Mouse (Mus musculus): Measurements from ENCODE around the gene Ccdc107. TPM values are rescaled to one million over a fixed set of nuclear protein-coding genes. Genes with fewer than 3 reads are reported as not detected.

Ccdc107 gene
- polyA plus RNA-seq, 1 experiment from 2014 or later: 61.4 TPM

GRCm38 (mm10) chr4:43504269-43504668, 11.6 kb downstream of the Ccdc107 start:
- Histone ChIP-seq H3K27ac (ENCODE audit: low read depth) (no peak overlapping the region), H3K36me3 (ENCODE audit: insufficient read depth) (no peaks in the 10 kb centered on the region), H3K4me3 (ENCODE audit: low read depth, low read length) (no peak overlapping the region), H3K9ac (no peak overlapping the region), H3K4me1 (ENCODE audit: insufficient read depth) (peaks cover 4% of the 10 kb centered on the region; the same call in 1 of the 2 replicates), H3K4me2 (no peak overlapping the region), H3K27me3 (ENCODE audit: insufficient read depth, low read length) (no peaks in the 10 kb centered on the region), H3K9me3 (ENCODE audit: low read depth, low read length) (no peaks in the 10 kb centered on the region)
- TF ChIP-seq CTCF (IDR thresholded peaks at IDR 0.05; ENCODE audit: low read depth): no peak
- DNase-seq (no peak), ATAC-seq (ENCODE audit: insufficient read depth) (no peak)
- WGBS: 72% methylated on average over 4 of the region's 4 CpGs

- Histone ChIP-seq H3K9ac (no peak overlapping the region), H3K4me3 (ENCODE audit: low read depth, low read length) (no peak overlapping the region), H3K4me1 (ENCODE audit: insufficient read depth) (no peaks in the 10 kb centered on the region), H3K9me3 (ENCODE audit: low read depth, low read length) (no peaks in the 10 kb centered on the region), H3K36me3 (ENCODE audit: insufficient read depth) (no peaks in the 10 kb centered on the region), H3K27me3 (ENCODE audit: insufficient read depth, low read length) (no peaks in the 10 kb centered on the region), H3K27ac (ENCODE audit: low read depth) (no peak overlapping the region), H3K4me2 (no peak overlapping the region)
- ATAC-seq (ENCODE audit: insufficient read depth): no peak
- WGBS: 65% methylated on average over 8 of the region's 8 CpGs
- no peak for TF ChIP-seq CTCF (IDR thresholded peaks at IDR 0.05; ENCODE audit: low read depth)
- no peak for DNase-seq
Measured at GRCm38 (mm10) chr4:43506074-43506473, 13.4 kb downstream of the Ccdc107 start.

GRCm38 (mm10) chr4:43506536-43507185, 14.0 kb downstream of the Ccdc107 start, which contains the start of gene Car9:
Gene Car9 (plus strand): TSS chr4:43506966.
- Histone ChIP-seq H3K9ac (no peak within 1 kb of the TSS), H3K4me1 (ENCODE audit: insufficient read depth) (no peaks in the 10 kb centered on the region), H3K36me3 (ENCODE audit: insufficient read depth) (no peaks in the 10 kb centered on the region), H3K4me3 (ENCODE audit: low read depth, low read length) (peak within 1 kb of the TSS; percentile 45; the same call in 1 of the 2 replicates), H3K27ac (ENCODE audit: low read depth) (no peak within 1 kb of the TSS), H3K4me2 (peak within 1 kb of the TSS; percentile 76), H3K9me3 (ENCODE audit: low read depth, low read length) (no peaks in the 10 kb centered on the region), H3K27me3 (ENCODE audit: insufficient read depth, low read length) (no peaks in the 10 kb centered on the region)
- ATAC-seq (ENCODE audit: insufficient read depth): no peak
- no peak for TF ChIP-seq CTCF (IDR thresholded peaks at IDR 0.05; ENCODE audit: low read depth)
- DNase-seq: no peak
- whole genome bisulfite sequencing: 48% methylated on average over 9 of the region's 9 CpGs

GRCm38 (mm10) chr4:43507938-43508665, 15.4 kb downstream of the Ccdc107 start:
- no peak for TF ChIP-seq CTCF (IDR thresholded peaks at IDR 0.05; ENCODE audit: low read depth)
- H3K27ac ChIP-seq (ENCODE audit: low read depth): no peak overlapping the region
- DNase-seq: peak; percentile 72

GRCm38 (mm10) chr4:43508666-43508997, 15.9 kb downstream of the Ccdc107 start:
- TF ChIP-seq CTCF (IDR thresholded peaks at IDR 0.05; ENCODE audit: low read depth): peak; percentile 32
- Histone ChIP-seq H3K4me3 (ENCODE audit: low read depth, low read length) (peak overlapping the region; percentile 45), H3K9ac (peak overlapping the region; percentile 55), H3K4me1 (ENCODE audit: insufficient read depth) (no peaks in the 10 kb centered on the region), H3K27ac (ENCODE audit: low read depth) (no peak overlapping the region), H3K36me3 (ENCODE audit: insufficient read depth) (no peaks in the 10 kb centered on the region), H3K9me3 (ENCODE audit: low read depth, low read length) (no peaks in the 10 kb centered on the region), H3K27me3 (ENCODE audit: insufficient read depth, low read length) (no peaks in the 10 kb centered on the region), H3K4me2 (peak overlapping the region; percentile 76)
- WGBS: 3% methylated on average over 13 of the region's 13 CpGs
- peak; percentile 71 for DNase-seq
- ATAC-seq (ENCODE audit: insufficient read depth): peak; percentile 72

More at GRCm38 (mm10) chr4:43507938-43508665, 15.4 kb downstream of the Ccdc107 start:
- no peaks in the 10 kb centered on the region for H3K27me3 ChIP-seq (ENCODE audit: insufficient read depth, low read length)
- no peaks in the 10 kb centered on the region for H3K36me3 ChIP-seq (ENCODE audit: insufficient read depth)
- peak overlapping the region; percentile 76 for H3K4me2 ChIP-seq
- no peaks in the 10 kb centered on the region for H3K9me3 ChIP-seq (ENCODE audit: low read depth, low read length)
- H3K4me3 ChIP-seq (ENCODE audit: low read depth, low read length): peak overlapping the region; percentile 45
- 5% methylated on average over 22 of the region's 22 CpGs for WGBS
- peak overlapping the region; percentile 55 for H3K9ac ChIP-seq
- peak; percentile 71 for ATAC-seq (ENCODE audit: insufficient read depth)
- H3K4me1 ChIP-seq (ENCODE audit: insufficient read depth): no peaks in the 10 kb centered on the region

- no peak overlapping the region for H3K9ac ChIP-seq
- peak overlapping the region; percentile 45 for H3K4me3 ChIP-seq (ENCODE audit: low read depth, low read length)
- H3K4me2 ChIP-seq: peak overlapping the region; percentile 76
- no peaks in the 10 kb centered on the region for H3K4me1 ChIP-seq (ENCODE audit: insufficient read depth)
- no peaks in the 10 kb centered on the region for H3K9me3 ChIP-seq (ENCODE audit: low read depth, low read length)
- 40% methylated on average over 9 of the region's 9 CpGs for WGBS
- H3K27ac ChIP-seq (ENCODE audit: low read depth): no peak overlapping the region
- no peaks in the 10 kb centered on the region for H3K36me3 ChIP-seq (ENCODE audit: insufficient read depth)
- peak; percentile 24 for DNase-seq
- no peaks in the 10 kb centered on the region for H3K27me3 ChIP-seq (ENCODE audit: insufficient read depth, low read length)
- TF ChIP-seq CTCF (IDR thresholded peaks at IDR 0.05; ENCODE audit: low read depth): no peak
- no peak for ATAC-seq (ENCODE audit: insufficient read depth)
Measured at GRCm38 (mm10) chr4:43509109-43509508, 16.4 kb downstream of the Ccdc107 start.

- 68% methylated on average over 19 of the region's 19 CpGs for WGBS
- DNase-seq (no peak), ATAC-seq (ENCODE audit: insufficient read depth) (no peak)
- Histone ChIP-seq H3K27ac (ENCODE audit: low read depth) (no peak overlapping the region), H3K27me3 (ENCODE audit: insufficient read depth, low read length) (no peaks in the 10 kb centered on the region), H3K4me3 (ENCODE audit: low read depth, low read length) (no peak overlapping the region), H3K9me3 (ENCODE audit: low read depth, low read length) (no peaks in the 10 kb centered on the region), H3K4me2 (no peak overlapping the region), H3K36me3 (ENCODE audit: insufficient read depth) (peaks cover 6% of the 10 kb centered on the region), H3K9ac (no peak overlapping the region), H3K4me1 (ENCODE audit: insufficient read depth) (no peaks in the 10 kb centered on the region)
- TF ChIP-seq CTCF (IDR thresholded peaks at IDR 0.05; ENCODE audit: low read depth): no peak
Measured at GRCm38 (mm10) chr4:43511675-43512454, 19.2 kb downstream of the Ccdc107 start.
